Mouse (Mus musculus): ENCODE data around the gene Dchs1.

GRCm38 (mm10) chr7:105726980-105727325 lies 60.5 kb downstream of the Dchs1 start:
- no peak for TF ChIP-seq POLR2A (IDR thresholded peaks at IDR 0.05; ENCODE audit: low read depth, low read length)
- no peak for TF ChIP-seq CTCF (IDR thresholded peaks at IDR 0.05; ENCODE audit: borderline replicate concordance, insufficient read depth, low read length)

All from embryonic fibroblast, embryonic 13.5 days (primary cell).